Mouse (Mus musculus): Measurements from ENCODE around the gene Elp4. TPM values are rescaled to one million over a fixed set of nuclear protein-coding genes. Genes with fewer than 3 reads are reported as not detected.

Gene Elp4
- total RNA-seq, 1 experiment = 15.6 TPM

DNA sequence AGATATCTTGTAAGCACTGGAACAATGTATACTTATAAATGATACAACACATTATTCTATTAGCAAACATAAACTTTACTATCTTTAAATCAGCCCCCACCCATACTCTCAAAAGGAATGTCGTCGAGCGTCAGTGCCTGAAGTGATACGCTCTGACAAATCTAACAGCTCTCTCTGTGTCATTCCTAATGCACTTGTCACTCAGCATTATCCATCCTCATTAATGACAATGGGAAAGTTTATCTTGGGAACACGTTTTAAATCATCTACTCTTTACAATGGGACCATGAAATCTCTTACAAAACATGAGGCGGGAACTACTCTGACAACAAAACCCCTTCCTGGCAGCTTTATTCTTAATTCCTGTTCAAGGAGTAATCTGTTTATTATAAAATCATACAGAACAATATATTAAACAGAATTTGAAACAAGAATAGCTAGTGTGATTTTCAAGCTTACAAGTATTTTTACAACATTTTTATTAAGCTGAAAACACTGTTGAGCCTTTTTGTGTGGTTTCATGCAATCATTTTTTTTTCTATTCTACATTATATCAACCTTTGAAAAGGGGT is 125.0 kb downstream of the Elp4 start:
- in situ Hi-C loops (cut with MboI; ENCODE audit: low sequenced_read_pairs in 2 of 2, unreplicated experiment in 2 of 2) = no loop called here
- no peaks in the 10 kb centered on the region for H3K36me3 ChIP-seq (ENCODE audit: control insufficient read depth, insufficient read depth, low read length, poor library complexity, severe bottlenecking)
- DNase-seq (ENCODE audit: low read depth, low spot score) = no peak
- no peak overlapping the region for H3K9ac ChIP-seq (ENCODE audit: insufficient read depth, low read depth, low read length, poor library complexity, severe bottlenecking)
- no peaks in the 10 kb centered on the region for H3K9me3 ChIP-seq (ENCODE audit: control insufficient read depth, insufficient read depth, low read depth, low read length)
- no peak for TF ChIP-seq HCFC1 (IDR thresholded peaks at IDR 0.05; ENCODE audit: borderline replicate concordance, insufficient read depth, low read length)
- TF ChIP-seq MAFK (IDR thresholded peaks at IDR 0.05; ENCODE audit: insufficient read depth, low read depth, low read length) = no peak
- TF ChIP-seq CHD2 (IDR thresholded peaks at IDR 0.05; ENCODE audit: low read depth, low read length) = no peak
- TF ChIP-seq ZNF384 (IDR thresholded peaks at IDR 0.05; ENCODE audit: low read depth, low read length) = no peak
- TF ChIP-seq ZC3H11A (IDR thresholded peaks at IDR 0.05; ENCODE audit: borderline replicate concordance, low read depth, low read length) = no peak
- no peaks in the 10 kb centered on the region for H3K4me1 ChIP-seq (ENCODE audit: control insufficient read depth in 2 of 2, insufficient read depth in 2 of 2, low read length in 2 of 2, poor library complexity in 1 of 2)
- no peak overlapping the region for H3K4me3 ChIP-seq (ENCODE audit: insufficient read depth in 1 of 2, low read depth in 1 of 2, low read length in 2 of 2, poor library complexity in 1 of 2, severe bottlenecking in 1 of 2)
- H3K27ac ChIP-seq (ENCODE audit: insufficient read depth, low read depth, low read length, poor library complexity, severe bottlenecking) = no peak overlapping the region

DNA sequence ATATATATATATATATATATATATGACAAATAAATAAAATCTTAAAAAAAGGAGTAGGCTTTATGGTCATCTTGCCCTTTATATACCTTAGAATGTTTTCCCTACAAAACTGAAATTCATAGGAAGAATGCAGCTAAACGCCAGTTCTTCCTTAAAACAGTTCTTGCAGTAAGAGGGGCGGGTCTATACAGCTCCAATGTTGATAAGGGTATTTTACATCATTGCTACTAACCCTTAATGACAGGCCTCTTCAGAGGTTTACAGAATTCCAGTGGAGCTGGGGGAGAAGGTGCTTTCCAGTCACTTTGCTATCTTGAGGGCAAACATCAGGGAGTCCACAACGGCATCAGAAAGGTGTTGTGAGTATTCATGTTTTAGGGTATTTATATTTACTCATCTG is 133.1 kb downstream of the Elp4 start:
- Histone ChIP-seq H3K36me3 (ENCODE audit: control insufficient read depth, insufficient read depth, low read length, poor library complexity, severe bottlenecking) (no peaks in the 10 kb centered on the region), H3K4me1 (ENCODE audit: control insufficient read depth in 2 of 2, insufficient read depth in 2 of 2, low read length in 2 of 2, poor library complexity in 1 of 2) (no peaks in the 10 kb centered on the region), H3K9ac (ENCODE audit: insufficient read depth, low read depth, low read length, poor library complexity, severe bottlenecking) (no peak overlapping the region), H3K27ac (ENCODE audit: insufficient read depth, low read depth, low read length, poor library complexity, severe bottlenecking) (no peak overlapping the region), H3K4me3 (ENCODE audit: insufficient read depth in 1 of 2, low read depth in 1 of 2, low read length in 2 of 2, poor library complexity in 1 of 2, severe bottlenecking in 1 of 2) (no peak overlapping the region), H3K9me3 (ENCODE audit: control insufficient read depth, insufficient read depth, low read depth, low read length) (no peaks in the 10 kb centered on the region)
- no peak for DNase-seq (ENCODE audit: low read depth, low spot score)
- no peak for TF ChIP-seq CHD2 (IDR thresholded peaks at IDR 0.05; ENCODE audit: low read depth, low read length)
- no peak for TF ChIP-seq MAFK (IDR thresholded peaks at IDR 0.05; ENCODE audit: insufficient read depth, low read depth, low read length)
- TF ChIP-seq ZNF384 (IDR thresholded peaks at IDR 0.05; ENCODE audit: low read depth, low read length) = no peak
- no peak for TF ChIP-seq HCFC1 (IDR thresholded peaks at IDR 0.05; ENCODE audit: borderline replicate concordance, insufficient read depth, low read length)
- TF ChIP-seq ZC3H11A (IDR thresholded peaks at IDR 0.05; ENCODE audit: borderline replicate concordance, low read depth, low read length) = no peak
- in situ Hi-C loops (cut with MboI; ENCODE audit: low sequenced_read_pairs in 2 of 2, unreplicated experiment in 2 of 2) = no loop called here

DNA sequence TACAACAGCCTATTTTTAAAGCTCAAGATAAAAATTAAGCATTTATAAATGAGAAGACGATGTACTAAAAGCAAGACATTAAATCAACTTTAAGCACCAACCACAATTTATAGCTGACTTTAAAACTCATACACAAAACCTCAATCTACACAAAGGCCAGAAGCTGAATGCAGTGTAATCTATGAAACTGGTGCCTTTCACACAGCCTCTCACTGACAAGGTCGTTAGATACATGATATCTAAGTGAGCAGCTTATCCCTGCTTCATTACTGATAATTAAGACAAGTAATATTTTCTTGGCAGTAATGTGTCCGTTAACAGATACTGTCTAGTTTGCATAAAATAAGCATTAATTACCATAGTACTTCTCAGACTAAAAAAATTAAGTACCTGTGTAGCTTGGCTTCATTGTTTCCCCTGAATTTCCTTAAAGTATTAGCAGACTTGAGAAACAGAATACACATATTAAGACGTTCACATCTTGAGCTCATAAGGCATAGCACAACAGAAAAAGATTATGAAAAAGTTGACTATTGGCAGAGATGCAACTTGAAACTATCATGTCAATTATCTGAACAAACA is 134.5 kb downstream of the Elp4 start:
- no peak for TF ChIP-seq HCFC1 (IDR thresholded peaks at IDR 0.05; ENCODE audit: borderline replicate concordance, insufficient read depth, low read length)
- no peak for TF ChIP-seq CHD2 (IDR thresholded peaks at IDR 0.05; ENCODE audit: low read depth, low read length)
- no peak for TF ChIP-seq MAFK (IDR thresholded peaks at IDR 0.05; ENCODE audit: insufficient read depth, low read depth, low read length)
- no peak for TF ChIP-seq ZNF384 (IDR thresholded peaks at IDR 0.05; ENCODE audit: low read depth, low read length)
- TF ChIP-seq ZC3H11A (IDR thresholded peaks at IDR 0.05; ENCODE audit: borderline replicate concordance, low read depth, low read length) = no peak
- H3K36me3 ChIP-seq (ENCODE audit: control insufficient read depth, insufficient read depth, low read length, poor library complexity, severe bottlenecking) = no peaks in the 10 kb centered on the region

DNA sequence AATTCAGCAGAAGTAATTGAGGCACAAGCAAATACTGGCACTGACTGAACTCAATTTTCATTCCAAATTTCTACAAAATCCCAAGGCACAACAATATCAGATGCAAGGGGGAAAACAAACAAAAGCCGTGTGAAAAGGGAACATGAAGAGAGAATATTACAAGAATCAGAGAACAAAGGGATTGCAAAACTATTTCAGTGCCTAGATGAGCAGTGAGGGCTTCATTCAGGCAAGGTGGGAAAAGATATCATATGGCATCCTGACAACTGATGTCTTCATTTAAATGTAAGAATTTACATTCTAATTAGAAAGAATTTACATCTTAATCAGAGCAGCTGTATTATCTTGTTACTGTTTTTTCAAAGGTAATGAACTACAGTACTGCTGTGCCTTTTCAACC is 150.9 kb downstream of the Elp4 start:
- in situ Hi-C loops (cut with MboI; ENCODE audit: low sequenced_read_pairs in 2 of 2, unreplicated experiment in 2 of 2) = no loop called here
- no peaks in the 10 kb centered on the region for H3K9me3 ChIP-seq (ENCODE audit: control insufficient read depth, insufficient read depth, low read depth, low read length)
- no peak overlapping the region for H3K9ac ChIP-seq (ENCODE audit: insufficient read depth, low read depth, low read length, poor library complexity, severe bottlenecking)
- no peaks in the 10 kb centered on the region for H3K36me3 ChIP-seq (ENCODE audit: control insufficient read depth, insufficient read depth, low read length, poor library complexity, severe bottlenecking)
- no peak for DNase-seq (ENCODE audit: low read depth, low spot score)
- H3K27ac ChIP-seq (ENCODE audit: insufficient read depth, low read depth, low read length, poor library complexity, severe bottlenecking) = no peak overlapping the region
- TF ChIP-seq CHD2 (IDR thresholded peaks at IDR 0.05; ENCODE audit: low read depth, low read length) = no peak
- no peak for TF ChIP-seq ZC3H11A (IDR thresholded peaks at IDR 0.05; ENCODE audit: borderline replicate concordance, low read depth, low read length)
- no peak for TF ChIP-seq MAFK (IDR thresholded peaks at IDR 0.05; ENCODE audit: insufficient read depth, low read depth, low read length)
- TF ChIP-seq HCFC1 (IDR thresholded peaks at IDR 0.05; ENCODE audit: borderline replicate concordance, insufficient read depth, low read length) = no peak
- TF ChIP-seq ZNF384 (IDR thresholded peaks at IDR 0.05; ENCODE audit: low read depth, low read length) = no peak
- H3K4me3 ChIP-seq (ENCODE audit: insufficient read depth in 1 of 2, low read depth in 1 of 2, low read length in 2 of 2, poor library complexity in 1 of 2, severe bottlenecking in 1 of 2) = no peak overlapping the region
- no peaks in the 10 kb centered on the region for H3K4me1 ChIP-seq (ENCODE audit: control insufficient read depth in 2 of 2, insufficient read depth in 2 of 2, low read length in 2 of 2, poor library complexity in 1 of 2)

More for the DNA sequence above, 134.5 kb downstream of the Elp4 start:
- Histone ChIP-seq H3K27ac (ENCODE audit: insufficient read depth, low read depth, low read length, poor library complexity, severe bottlenecking) (no peak overlapping the region), H3K4me1 (ENCODE audit: control insufficient read depth in 2 of 2, insufficient read depth in 2 of 2, low read length in 2 of 2, poor library complexity in 1 of 2) (no peaks in the 10 kb centered on the region), H3K4me3 (ENCODE audit: insufficient read depth in 1 of 2, low read depth in 1 of 2, low read length in 2 of 2, poor library complexity in 1 of 2, severe bottlenecking in 1 of 2) (no peak overlapping the region), H3K9ac (ENCODE audit: insufficient read depth, low read depth, low read length, poor library complexity, severe bottlenecking) (no peak overlapping the region), H3K9me3 (ENCODE audit: control insufficient read depth, insufficient read depth, low read depth, low read length) (no peaks in the 10 kb centered on the region)
- DNase-seq (ENCODE audit: low read depth, low spot score) = no peak
- in situ Hi-C loops (cut with MboI; ENCODE audit: low sequenced_read_pairs in 2 of 2, unreplicated experiment in 2 of 2) = no loop called here

Measured in ES-E14 (cell line).